Mouse (Mus musculus) spleen, postnatal 4 days (tissue): ENCODE results near the gene Cdk10.

Source experiments
- DNase-seq, 2 experiments: peaks; one replicate each; pipeline ENCODE4 v3.0.0; 2022; ENCODE audit warnings: low spot score in 2 of 2

Gene Cdk10

DNA sequence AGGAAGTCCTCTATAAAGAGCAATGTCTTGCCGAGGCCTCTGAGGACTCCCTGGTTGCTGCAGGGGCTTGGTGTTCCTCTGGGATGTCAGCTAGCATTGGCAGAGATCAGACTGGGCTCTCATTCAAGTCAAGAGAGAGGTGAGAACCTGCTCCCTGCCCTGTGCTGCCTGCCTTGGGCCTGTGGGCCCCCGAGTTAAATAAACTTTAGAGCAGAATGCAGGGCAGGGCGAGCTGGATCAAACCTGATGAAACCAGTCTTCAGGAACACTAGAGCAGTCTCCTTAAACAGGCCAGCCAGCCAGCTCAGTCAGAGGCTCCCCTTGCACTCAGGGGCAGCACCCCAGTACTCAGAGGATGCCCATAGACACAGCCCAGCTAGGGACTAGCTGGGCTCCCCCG lies 47.3 kb downstream of the Cdk10 start:
- no peak for DNase-seq

DNA sequence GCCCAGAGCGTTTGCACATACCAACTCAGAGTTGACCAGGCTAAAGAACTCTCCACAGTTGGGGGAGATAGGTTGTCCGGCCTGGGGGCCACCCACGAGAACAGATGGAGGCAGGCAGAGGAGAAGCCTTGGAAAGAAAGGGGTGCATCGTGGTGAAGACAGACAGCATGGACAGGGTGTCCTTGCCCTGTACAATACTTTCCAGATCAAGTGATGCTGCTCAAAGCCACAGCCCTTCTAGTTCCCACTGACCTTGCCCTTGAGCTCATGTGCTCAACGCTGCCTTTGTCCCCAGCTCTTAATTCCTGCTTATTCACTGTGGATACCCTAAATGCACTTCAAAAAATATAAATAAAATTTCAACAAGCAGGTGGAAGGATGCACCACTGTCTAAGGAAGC lies 49.8 kb downstream of the Cdk10 start:
- DNase-seq = no peak

DNA sequence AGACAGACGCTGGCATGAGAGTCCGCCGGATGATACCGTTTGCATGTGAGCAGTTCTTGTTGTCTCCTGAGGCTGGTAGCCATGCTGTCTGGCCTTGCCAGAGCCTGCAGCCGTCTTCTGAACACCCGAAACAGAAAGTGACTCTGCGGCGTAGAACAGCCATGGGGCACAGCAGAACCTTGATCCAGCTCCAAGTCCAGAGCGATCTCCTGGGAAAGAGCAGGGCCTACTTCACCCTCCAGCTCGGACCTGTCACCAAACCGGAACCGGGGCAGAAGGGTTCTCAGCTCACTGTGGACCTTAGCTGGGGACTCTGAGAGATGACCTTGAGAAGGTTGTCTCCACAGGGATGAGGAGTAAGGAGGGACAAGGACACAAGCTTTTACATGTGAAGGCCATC lies 50.5 kb downstream of the Cdk10 start:
- DNase-seq = no peak

DNA sequence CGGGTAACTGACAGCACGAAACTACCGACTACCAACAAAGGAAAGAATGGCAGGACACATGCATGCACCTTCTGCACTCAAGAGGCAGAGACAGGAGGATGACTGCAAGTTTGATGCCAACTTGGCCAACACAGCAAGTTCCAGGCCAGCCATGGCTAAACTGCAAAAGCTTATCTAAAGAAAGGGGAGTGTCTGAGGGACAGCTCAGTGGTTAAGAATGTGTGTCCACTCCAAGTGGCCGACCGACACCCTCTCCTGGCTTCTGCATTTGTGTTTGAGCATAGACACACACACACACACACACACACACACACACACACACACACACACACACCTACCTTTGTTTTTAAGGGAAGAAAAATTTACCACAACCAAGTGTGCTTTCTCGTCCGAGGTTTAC lies 53.8 kb downstream of the Cdk10 start:
- DNase-seq = no peak

DNA sequence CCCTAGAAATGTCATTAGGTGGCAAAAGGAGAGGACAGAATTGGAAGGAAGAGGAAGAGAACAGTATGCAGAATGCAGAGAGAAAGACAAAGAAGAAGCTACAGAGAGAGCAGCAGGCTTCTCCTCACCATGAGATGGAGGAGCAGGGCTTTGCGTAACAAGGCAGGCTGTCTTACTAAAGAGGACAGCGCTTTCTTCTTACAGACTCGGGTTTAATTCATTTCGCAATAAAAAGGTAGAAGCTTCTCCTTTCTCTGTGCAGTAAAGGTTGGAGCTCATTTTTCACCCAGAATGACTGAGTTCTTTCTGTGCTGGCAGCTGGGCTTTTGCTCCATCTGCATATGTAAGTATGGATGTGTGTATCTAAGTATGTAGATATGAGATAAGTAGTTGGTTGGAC lies 55.2 kb downstream of the Cdk10 start:
- no peak for DNase-seq

DNA sequence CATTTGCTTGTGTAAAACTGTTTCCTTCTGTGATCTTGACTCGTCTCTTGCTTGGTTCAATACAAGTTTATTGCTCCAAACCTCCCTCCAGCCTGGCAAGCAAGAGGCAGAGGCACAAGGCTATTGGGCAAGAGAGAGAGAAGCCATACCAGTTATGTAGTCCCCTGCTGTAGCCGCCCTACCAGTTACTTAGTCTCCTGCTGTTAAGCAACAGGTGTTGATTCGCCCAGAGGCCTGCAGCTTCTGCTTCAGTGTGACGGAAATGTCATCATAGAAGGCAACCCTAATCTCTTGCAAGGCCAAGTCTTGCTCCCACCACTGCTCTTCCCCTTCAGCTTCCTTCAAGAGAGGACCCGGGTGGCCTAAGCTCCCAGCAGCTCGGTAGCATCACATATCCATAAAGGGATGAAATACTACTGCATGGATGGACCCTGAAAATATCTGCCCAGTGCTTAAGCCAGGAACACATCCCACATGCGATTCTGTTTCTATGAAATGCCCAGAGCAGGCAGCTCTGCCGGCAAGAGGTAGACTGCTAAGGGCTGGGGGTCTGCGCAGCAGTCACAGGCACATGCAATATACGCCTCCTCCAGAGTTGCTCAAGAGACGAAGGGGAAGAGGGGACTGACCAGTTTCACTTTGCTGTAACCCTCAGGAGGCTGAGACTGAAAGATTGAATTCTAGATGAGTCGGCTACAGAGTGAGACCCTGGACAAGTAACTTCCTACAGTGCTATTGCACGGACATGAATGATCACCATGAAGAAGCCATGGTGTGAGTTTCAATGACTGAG lies 55.9 kb downstream of the Cdk10 start:
- DNase-seq = no peak
